Mouse (Mus musculus) liver, embryonic 11.5 days (tissue): Measurements from ENCODE around the gene Calm3. TPM values are rescaled to one million over a fixed set of nuclear protein-coding genes. Genes with fewer than 3 reads are reported as not detected.
A peak's percentile ranks its signal among the peaks of the same experiment; 100 is the strongest.

Source experiments
- ATAC-seq: fragments of 200-750 bp; cut with Nextera tagmentation; replicated peaks from 2 replicates; pipeline ENCODE4 v1.8.0; 2017; ENCODE audit warnings: moderate number of reproducible peaks, mild to moderate bottlenecking, moderate TSS enrichment, moderate library complexity; ENCODE audit not compliant: low FRiP score
- DNase-seq: peaks from one replicate; pipeline ENCODE4 v3.0.0-alpha.2; 2017; ENCODE audit warnings: low spot score
- H3K27ac ChIP-seq: fragments of 300-500 bp; sonication (generic); 2 replicates; pipeline ENCODE4 v1.5.1; 2014; ENCODE audit warnings: mild to moderate bottlenecking, low read depth, low read length, control low read depth
- H3K27me3 ChIP-seq: fragments of 300-500 bp; sonication (generic); replicated peaks from 2 replicates; pipeline ENCODE4 v1.6.1; 2014; ENCODE audit warnings: low read length, mixed read lengths; ENCODE audit not compliant: control insufficient read depth, insufficient read depth
- H3K36me3 ChIP-seq: fragments of 300-500 bp; sonication (generic); 2 replicates; pipeline ENCODE4 v1.6.1; 2014; ENCODE audit warnings: mild to moderate bottlenecking, low read length, moderate library complexity, mixed read lengths; ENCODE audit not compliant: control insufficient read depth, insufficient read depth
- H3K4me1 ChIP-seq: fragments of 300-500 bp; sonication (generic); replicated peaks from 2 replicates; pipeline ENCODE4 v1.6.1; 2014; ENCODE audit warnings: low read length, mixed read lengths; ENCODE audit not compliant: control insufficient read depth, insufficient read depth
- H3K4me2 ChIP-seq: fragments of 300-500 bp; sonication (generic); 2 replicates; pipeline ENCODE4 v1.6.1; 2014; ENCODE audit warnings: mild to moderate bottlenecking, control low read depth, moderate library complexity
- H3K4me3 ChIP-seq: fragments of 300-500 bp; sonication (generic); 2 replicates; pipeline ENCODE4 v1.5.1; 2014; ENCODE audit warnings: low read depth, low read length, control low read depth
- H3K9ac ChIP-seq: fragments of 300-500 bp; sonication (generic); 2 replicates; pipeline ENCODE4 v1.6.1; 2014; ENCODE audit warnings: low read depth, low read length, control low read depth
- H3K9me3 ChIP-seq: fragments of 300-500 bp; sonication (generic); 2 replicates; pipeline ENCODE4 v1.6.1; 2016; ENCODE audit warnings: low read length, inconsistent platforms, mixed read lengths; ENCODE audit not compliant: control insufficient read depth
- WGBS: fragments of 180-500 bp; shearing (Covaris S2); extraction: QIAGEN DNeasy Blood & Tissue Kit; methylation state at CpG from one replicate; pipeline ENCODE4 v1.1.7; 2014; 5-methylcytosine and 5-hydroxymethylcytosine counted together
- polyA plus RNA-seq: library from polyadenylated mRNA; unstranded; fragments of >200 nt; fragmentation: Nextera tagmentation; extraction: Ambion mirVana; gene quantifications from 2 replicates; pipeline ENCODE4 v1.2.1, GENCODE M21; 2014

Gene Calm3
- polyA plus RNA-seq, 1 experiment from 2014 or later, result 169 TPM

DNA sequence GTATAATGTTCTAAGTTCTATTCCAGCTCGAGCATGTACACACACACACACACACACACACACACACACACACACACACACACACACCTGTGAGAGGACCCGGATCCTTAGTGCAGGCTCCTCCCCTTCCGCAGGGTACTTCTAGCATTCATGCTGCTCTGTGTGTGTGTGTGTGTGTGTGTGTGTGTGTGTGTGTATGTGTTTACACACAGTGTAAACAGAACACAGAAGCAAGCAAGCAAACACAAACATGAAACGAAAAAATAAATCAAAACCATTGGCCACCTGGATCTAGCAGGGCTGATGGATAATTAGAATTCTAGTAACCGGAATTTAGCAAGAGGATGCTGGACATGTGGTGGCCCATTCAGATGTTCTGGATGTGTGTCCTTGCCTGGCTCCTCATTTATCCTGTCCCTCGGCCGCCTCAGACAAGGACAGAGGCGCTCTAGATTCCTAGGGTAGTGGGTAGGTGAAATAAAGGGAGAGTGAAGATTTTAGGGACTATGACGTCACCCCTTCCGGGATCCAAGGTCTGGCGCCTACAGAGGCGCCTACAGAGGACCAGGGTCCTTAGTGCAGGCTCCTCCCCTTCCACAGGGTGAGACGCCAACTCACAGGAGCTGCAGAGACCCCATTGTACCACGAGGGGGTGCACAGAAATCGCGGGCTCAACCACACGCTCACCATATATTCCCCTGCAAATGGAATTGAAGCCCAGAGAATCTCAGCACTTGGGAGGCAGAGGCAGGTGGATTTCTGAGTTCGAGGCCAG lies 27.1 kb upstream of the Calm3 start:
- peak overlapping the region; percentile 28; the same call in 1 of the 2 replicates for H3K4me2 ChIP-seq
- H3K36me3 ChIP-seq, result no peaks in the 10 kb centered on the region
- peak; percentile 74 for ATAC-seq
- no peak overlapping the region for H3K4me3 ChIP-seq
- H3K27ac ChIP-seq, result no peak overlapping the region
- peaks cover 38% of the 10 kb centered on the region for H3K27me3 ChIP-seq
- H3K9me3 ChIP-seq, result no peaks in the 10 kb centered on the region
- WGBS, result 26% methylated on average over 18 of the region's 18 CpGs
- DNase-seq, result peak; percentile 75
- H3K9ac ChIP-seq, result no peak overlapping the region
- H3K4me1 ChIP-seq, result peaks cover 7% of the 10 kb centered on the region; the same call in 1 of the 2 replicates

DNA sequence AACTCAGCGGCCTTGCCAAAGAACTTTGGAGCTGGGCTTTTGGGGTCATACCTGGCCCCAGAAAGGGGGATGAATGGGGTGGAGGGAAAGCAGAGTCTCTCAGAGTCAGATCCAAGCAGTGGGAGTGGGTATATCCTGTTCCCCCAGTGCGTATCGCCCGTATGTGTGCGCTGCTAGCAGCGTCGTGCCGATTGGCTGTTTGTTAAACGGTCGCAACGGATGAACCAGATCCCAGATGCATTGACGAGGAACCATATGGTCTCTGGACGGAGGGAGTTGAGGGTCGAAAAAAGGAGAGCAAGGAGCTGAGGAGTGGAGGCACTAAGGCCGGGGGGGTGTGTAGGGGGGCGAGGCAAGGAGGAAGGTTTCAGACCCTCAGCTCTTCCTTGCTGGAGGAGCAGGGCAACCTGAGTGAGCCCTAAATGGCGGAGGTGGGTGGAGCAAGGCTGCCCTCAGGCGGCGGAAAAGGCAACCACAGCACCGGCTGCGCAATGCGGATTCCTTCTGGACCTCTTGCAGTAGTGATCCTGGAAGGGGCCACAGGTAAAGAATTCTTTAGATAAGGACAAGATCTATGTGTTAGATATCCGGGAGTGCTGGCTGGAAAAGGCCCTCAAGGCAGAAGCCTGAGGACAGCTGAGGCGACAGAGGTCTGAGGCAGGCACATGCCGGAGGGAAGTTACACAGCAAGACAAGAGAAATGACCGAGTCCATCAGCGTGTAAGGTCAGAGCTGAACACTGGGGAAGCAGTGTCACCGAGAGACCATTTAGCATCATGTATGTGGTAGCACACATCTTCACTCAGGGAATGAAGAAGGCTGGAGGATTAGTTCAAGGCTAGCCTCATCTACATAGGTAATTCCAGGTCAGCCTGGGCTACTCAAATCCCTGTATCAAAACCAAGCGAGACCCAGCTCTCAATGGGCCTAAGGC lies 26.3 kb upstream of the Calm3 start:
- WGBS, result 11% methylated on average over 29 of the region's 29 CpGs

DNA sequence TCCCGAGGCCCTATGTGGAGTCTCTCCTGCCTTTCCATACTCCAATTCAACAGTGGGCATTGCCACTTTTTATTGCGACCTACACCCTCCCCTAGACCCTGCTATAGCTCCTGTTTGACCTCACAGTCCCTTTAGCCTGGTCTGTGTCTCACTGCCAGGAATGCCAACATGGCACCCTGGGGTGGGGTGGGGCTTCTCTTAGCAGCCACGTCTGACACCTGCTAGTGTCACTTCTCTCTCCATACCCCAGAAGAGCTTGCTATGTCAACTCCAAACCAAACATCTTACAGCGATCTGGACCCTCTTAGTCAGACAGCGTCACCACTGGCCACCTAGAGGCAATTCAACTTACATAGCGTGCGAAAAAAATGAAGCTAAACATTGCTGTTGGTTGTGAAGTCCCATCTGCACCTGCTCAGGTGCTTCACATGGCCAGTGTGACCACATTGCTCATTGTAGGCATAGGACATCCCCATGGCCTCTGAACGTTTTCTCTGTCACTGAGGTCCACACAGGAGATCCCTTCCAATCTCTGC lies 25.1 kb upstream of the Calm3 start:
- no peak for DNase-seq
- Histone ChIP-seq H3K9ac (no peak overlapping the region), H3K27ac (no peak overlapping the region), H3K27me3 (peaks cover 58% of the 10 kb centered on the region), H3K4me3 (no peak overlapping the region), H3K36me3 (no peaks in the 10 kb centered on the region), H3K4me2 (no peak overlapping the region), H3K4me1 (peaks cover 7% of the 10 kb centered on the region; the same call in 1 of the 2 replicates), H3K9me3 (no peaks in the 10 kb centered on the region)
- 51% methylated on average over 8 of the region's 8 CpGs for WGBS
- no peak for ATAC-seq

More for the DNA sequence above, 26.3 kb upstream of the Calm3 start:
- Histone ChIP-seq H3K36me3 (no peaks in the 10 kb centered on the region), H3K4me2 (peak overlapping the region; percentile 60), H3K9me3 (no peaks in the 10 kb centered on the region), H3K27ac (no peak overlapping the region), H3K9ac (no peak overlapping the region), H3K27me3 (peaks cover 47% of the 10 kb centered on the region), H3K4me3 (peak overlapping the region; percentile 32), H3K4me1 (peaks cover 7% of the 10 kb centered on the region; the same call in 1 of the 2 replicates)
- DNase-seq (peak; percentile 81), ATAC-seq (peak; percentile 47)

DNA sequence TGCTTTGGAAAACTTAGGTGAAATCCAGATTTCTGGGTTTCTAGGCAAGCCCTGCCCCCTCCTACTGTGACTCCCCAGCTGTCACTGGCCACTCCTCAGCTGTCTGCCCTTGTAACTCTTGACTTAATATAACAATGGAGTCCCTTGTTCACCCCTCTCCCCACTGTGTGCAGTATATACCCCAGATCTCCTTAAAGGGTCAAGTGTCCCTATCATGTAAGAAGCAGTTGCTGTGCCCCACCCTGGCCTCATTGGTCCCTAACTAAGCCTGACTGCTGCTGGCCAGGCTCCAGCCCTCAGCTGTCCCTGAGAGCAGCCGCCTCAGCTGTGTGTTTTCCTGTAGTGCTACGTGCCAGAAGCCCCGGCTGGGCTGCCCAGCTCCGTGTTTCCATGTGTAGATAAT lies 24.0 kb upstream of the Calm3 start:
- WGBS, result 18% methylated on average over 4 of the region's 4 CpGs
- no peak for DNase-seq
- Histone ChIP-seq H3K27ac (no peak overlapping the region), H3K4me2 (no peak overlapping the region; the same call in 1 of the 2 replicates), H3K9me3 (no peaks in the 10 kb centered on the region), H3K27me3 (peaks cover 68% of the 10 kb centered on the region), H3K36me3 (no peaks in the 10 kb centered on the region), H3K4me3 (no peak overlapping the region), H3K9ac (no peak overlapping the region), H3K4me1 (peaks cover 7% of the 10 kb centered on the region; the same call in 1 of the 2 replicates)
- ATAC-seq, result no peak

DNA sequence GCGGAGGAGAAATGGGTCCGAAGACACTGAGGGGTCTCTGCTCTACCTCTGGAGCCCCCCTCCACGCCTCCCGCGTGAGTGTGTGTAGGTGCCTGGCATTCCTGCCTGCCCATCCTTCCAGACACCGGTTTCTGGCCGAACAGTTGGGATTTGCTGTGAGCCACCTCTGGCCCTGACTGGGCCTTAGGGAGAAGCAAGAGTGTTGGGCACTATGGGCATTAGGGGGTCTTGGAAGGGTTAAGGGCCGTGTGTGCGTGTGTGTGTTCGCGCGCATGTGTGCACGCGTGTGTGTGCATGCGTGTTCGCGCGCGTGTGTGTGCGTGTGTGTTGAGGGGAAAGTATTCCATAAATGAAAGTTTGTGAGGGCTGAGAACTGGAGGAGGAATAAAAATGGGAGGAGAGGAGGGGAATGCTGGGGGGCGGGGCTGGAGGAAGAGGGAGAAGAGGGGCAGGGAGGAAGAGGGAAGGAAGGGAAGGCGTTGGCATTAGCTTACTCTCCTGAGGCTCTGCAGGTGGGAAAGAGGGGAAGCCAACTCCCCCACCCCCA lies 23.5 kb upstream of the Calm3 start:
- Histone ChIP-seq H3K4me1 (peaks cover 7% of the 10 kb centered on the region; the same call in 1 of the 2 replicates), H3K4me3 (peak overlapping the region; percentile 34; the same call in 1 of the 2 replicates), H3K9me3 (no peaks in the 10 kb centered on the region), H3K4me2 (peak overlapping the region; percentile 52), H3K27me3 (peaks cover 68% of the 10 kb centered on the region), H3K36me3 (no peaks in the 10 kb centered on the region), H3K27ac (no peak overlapping the region), H3K9ac (no peak overlapping the region)
- ATAC-seq (no peak), DNase-seq (no peak)
- WGBS, result 21% methylated on average over 21 of the region's 22 CpGs

DNA sequence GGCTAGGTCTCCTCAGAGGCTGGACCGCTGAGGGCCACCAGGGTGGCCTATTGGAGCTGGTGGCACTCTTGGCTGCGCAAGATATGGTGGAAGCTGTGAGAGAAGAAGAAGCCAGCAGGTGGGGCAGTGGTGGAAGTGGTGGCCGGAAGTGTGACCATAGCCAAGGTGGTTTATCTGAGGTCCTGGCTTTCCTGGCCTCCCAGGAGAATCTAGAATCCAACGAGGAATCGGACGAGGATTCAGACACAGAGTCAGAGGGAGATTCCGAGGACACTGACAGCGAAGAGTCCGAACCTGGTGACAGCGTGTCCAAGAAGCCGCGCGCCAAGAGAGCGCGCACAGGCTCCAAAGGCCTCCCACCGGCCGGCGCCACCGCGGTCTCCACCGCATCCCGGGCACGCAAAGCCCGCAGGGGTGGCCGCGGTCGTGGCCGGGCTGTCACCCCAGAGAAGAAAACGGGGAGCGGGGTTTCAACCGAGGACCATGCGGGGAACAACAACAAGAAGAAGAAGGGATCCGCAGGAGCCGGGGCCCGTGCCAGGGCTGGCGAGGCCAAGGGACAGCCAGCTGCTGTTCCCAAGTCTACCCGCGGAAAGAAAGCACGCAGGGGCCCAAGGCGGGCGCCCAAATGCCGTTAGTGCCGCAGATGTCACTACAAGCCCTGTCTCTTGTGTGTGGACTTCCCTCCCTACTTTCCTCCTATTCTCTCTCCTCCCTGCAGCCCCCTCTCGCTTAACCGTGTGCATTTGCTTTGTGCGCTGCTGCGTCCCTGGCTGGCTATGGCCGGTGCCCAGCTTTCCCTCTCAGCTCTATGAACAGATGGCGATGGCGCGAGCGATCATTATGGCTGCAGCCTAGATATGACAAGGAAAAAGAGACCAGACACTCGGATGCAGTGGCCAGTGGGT lies 22.8 kb upstream of the Calm3 start:
- Histone ChIP-seq H3K27ac (no peak overlapping the region), H3K4me3 (peak overlapping the region; percentile 34), H3K27me3 (peaks cover 68% of the 10 kb centered on the region), H3K36me3 (no peaks in the 10 kb centered on the region), H3K4me2 (peak overlapping the region; percentile 52), H3K9ac (no peak overlapping the region), H3K9me3 (no peaks in the 10 kb centered on the region), H3K4me1 (peaks cover 7% of the 10 kb centered on the region; the same call in 1 of the 2 replicates)
- 3% methylated on average over 53 of the region's 53 CpGs for WGBS
- ATAC-seq (no peak), DNase-seq (no peak)

DNA sequence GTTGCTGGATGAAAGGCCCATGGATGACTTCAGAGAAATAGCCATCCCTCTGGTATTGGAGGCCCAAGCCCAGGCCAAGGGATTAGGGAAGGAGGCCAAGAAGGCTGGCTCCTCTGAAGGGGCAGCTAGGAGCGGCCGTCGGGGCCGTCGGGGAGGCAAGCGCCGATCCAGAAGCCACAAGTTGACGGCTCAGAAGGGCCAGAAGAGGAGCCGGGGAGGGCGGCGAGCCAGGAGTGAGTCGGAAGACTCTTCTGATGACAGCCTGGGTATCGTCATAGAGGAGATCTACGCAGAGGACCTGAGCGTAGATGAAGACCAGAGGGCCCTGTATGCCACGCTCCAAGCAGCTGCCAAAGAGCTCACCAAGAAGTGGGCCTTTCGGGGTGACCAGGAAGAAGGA lies 21.5 kb upstream of the Calm3 start:
- Histone ChIP-seq H3K9ac (no peak overlapping the region), H3K4me3 (no peak overlapping the region)
- WGBS, result 11% methylated on average over 17 of the region's 17 CpGs

More for the DNA sequence above, 21.5 kb upstream of the Calm3 start:
- no peak overlapping the region for H3K4me2 ChIP-seq
- H3K27me3 ChIP-seq, result peaks cover 68% of the 10 kb centered on the region
- H3K27ac ChIP-seq, result no peak overlapping the region
- DNase-seq, result no peak
- no peaks in the 10 kb centered on the region for H3K36me3 ChIP-seq
- no peaks in the 10 kb centered on the region for H3K9me3 ChIP-seq
- H3K4me1 ChIP-seq, result peaks cover 7% of the 10 kb centered on the region; the same call in 1 of the 2 replicates
- no peak for ATAC-seq
